Comparison of ENCODE assay signal across 8 mouse cellular contexts in the genomic region with DNA sequence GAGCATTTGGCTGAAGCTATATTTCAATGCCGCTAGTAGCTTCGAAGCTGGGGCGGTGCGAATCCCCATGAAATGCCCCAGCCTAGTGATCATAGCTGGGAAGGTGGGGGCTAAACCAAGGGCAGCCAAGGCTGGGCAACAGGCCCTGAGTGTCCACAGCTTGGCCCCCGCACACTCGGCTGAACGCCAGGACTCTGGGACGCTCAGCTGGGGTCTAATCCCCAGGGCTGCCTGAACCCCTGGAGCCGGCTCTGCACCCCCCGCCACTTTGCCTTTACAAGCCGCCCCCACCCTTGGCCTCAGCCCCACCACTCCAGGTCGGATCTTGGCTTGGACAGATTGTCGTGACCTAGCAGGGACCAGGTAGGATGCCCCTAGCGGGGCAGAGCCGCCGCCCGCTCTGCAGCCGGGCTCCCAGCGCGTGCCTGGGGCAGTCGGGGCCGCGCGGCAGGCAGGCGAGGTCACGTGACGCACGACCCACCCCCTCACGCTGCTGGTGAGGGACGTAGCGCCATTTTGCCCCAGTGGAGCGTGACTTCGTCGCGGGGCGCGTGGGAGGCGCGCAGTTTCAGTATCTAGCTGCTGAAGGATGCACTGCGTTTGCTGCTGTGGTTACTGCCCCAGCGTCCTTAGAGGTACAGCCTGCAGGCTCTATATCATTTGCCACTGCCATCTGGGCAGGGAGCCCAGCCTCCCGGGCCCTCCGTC. TPM values are rescaled to one million over a fixed set of nuclear protein-coding genes. Genes with fewer than 3 reads are reported as not detected.
A peak's percentile ranks its signal among the peaks of the same experiment; 100 is the strongest.
DNase-seq lines count a peak whose midpoint lies in the region; ATAC-seq and TF ChIP-seq lines count a peak whose summit lies in the region.

No protein-coding gene starts in this region.

- no peak for TF ChIP-seq CTCF in cortical plate, adult 2 months (IDR thresholded peaks at IDR 0.05; ENCODE audit: extremely low read depth, insufficient read depth, low read length)
- TF ChIP-seq CTCF in left cerebral cortex, adult 2 months (IDR thresholded peaks at IDR 0.05) = no peak; the same call in none of the 2 replicates

- peak overlapping the region; percentile 58 for H3K4me3 ChIP-seq in cortical plate, adult 2 months (ENCODE audit: insufficient read depth, low read length)
- H3K4me3 ChIP-seq in left cerebral cortex, adult 2 months = peak overlapping the region; percentile 44

- H3K27ac ChIP-seq in cortical plate, adult 2 months (ENCODE audit: insufficient read depth, low read length) = peak overlapping the region; percentile 76
- peak overlapping the region; percentile 88 for H3K27ac ChIP-seq in left cerebral cortex, adult 2 months

- DNase-seq in gastrocnemius, postnatal 14 days = peak; percentile 65
- peak; percentile 88 for DNase-seq in induced T-regulatory cell, adult 2 months (ENCODE audit: low read depth)
- peak; percentile 88 to 90 for DNase-seq in left cerebral cortex, adult 2 months (ENCODE audit: extremely low spot score in 1 of 2, low spot score in 2 of 2)
- DNase-seq in lung, postnatal 36 days = peak; percentile 68
- DNase-seq in retina, postnatal 1 day = peak; percentile 92
- peak; percentile 77 to 83 for DNase-seq in thymus, postnatal 36 days

- intact Hi-C loops in gastrocnemius, postnatal 14 days (cut with DNase I; ENCODE audit: low total_unique reads) = no loop called here
- intact Hi-C loops in left cerebral cortex, adult 2 months (cut with DNase I) = loop anchor here (2.0 kb wide), 1 partner anchor 111 kb away; no protein-coding TSS in a partner anchor

- peak; percentile 90 for ATAC-seq in activated CD4-positive, CD25-positive, alpha-beta regulatory T cell, adult 4 months

- peak; percentile 72 for TF ChIP-seq POLR2A in cortical plate, adult 2 months (IDR thresholded peaks at IDR 0.05; ENCODE audit: extremely low read depth, insufficient read depth, low read length)

- H3K4me1 ChIP-seq in cortical plate, adult 2 months (ENCODE audit: control insufficient read depth, insufficient read depth, low read length) = peaks cover 2% of the 10 kb centered on the region; the same call in 1 of the 2 replicates

RNA-seq across cellular contexts. Expression of a gene that starts 0.5 kb away (rescaled TPM):
- polyA plus RNA-seq in activated CD4-positive, CD25-positive, alpha-beta regulatory T cell, adult 4 months (2017; shearing (Covaris generic)) = under 1 TPM in 1 of 2 experiments, not detected in 1; 0.11 TPM
- 4.1 and 4.3 TPM in 2 replicates for polyA plus RNA-seq in cortical plate, adult 2 months (2012; rRNA removed)
- total RNA-seq in gastrocnemius, postnatal 14 days (2021) = under 1 TPM; 0.20 to 0.23 TPM
- total RNA-seq in left cerebral cortex, adult 2 months (2021) = 1 to 10 TPM; 8.9 to 9.5 TPM

RNA-seq across cellular contexts. Expression of a gene that starts 14.7 kb away (rescaled TPM):
- 1 to 10 TPM; 2.0 to 2.7 TPM for polyA plus RNA-seq in activated CD4-positive, CD25-positive, alpha-beta regulatory T cell, adult 4 months (2017; shearing (Covaris generic))
- 18.7 and 20.3 TPM in 2 replicates for polyA plus RNA-seq in cortical plate, adult 2 months (2012; rRNA removed)
- 1 to 10 TPM; 4.0 to 6.2 TPM for total RNA-seq in gastrocnemius, postnatal 14 days (2021)
- 10 to 100 TPM; 22.2 to 25.1 TPM for total RNA-seq in left cerebral cortex, adult 2 months (2021)

Comparison
In these comparisons a context has a peak if more than half of its experiments do, and no peak if none do; other contexts are left out.
1. Peak in every context shown above with its lines: DNase-seq, ATAC-seq, H3K4me3 ChIP-seq and H3K27ac ChIP-seq.
2. RNA of a gene that starts 0.5 kb away (total RNA-seq): 8.9 to 9.5 TPM in left cerebral cortex, adult 2 months; 0.20 to 0.23 TPM in gastrocnemius, postnatal 14 days; every median in the first group is over 4 times any median in the second.